Mouse (Mus musculus) heart, embryonic 11.5 days (tissue): Measurements from ENCODE around the gene Olfr1364. TPM values are rescaled to one million over a fixed set of nuclear protein-coding genes. Genes with fewer than 3 reads are reported as not detected.
A peak's percentile ranks its signal among the peaks of the same experiment; 100 is the strongest.

ENCODE experiments used
- ATAC-seq: fragments of 200-750 bp; cut with Nextera tagmentation; replicated peaks from 2 replicates; pipeline ENCODE4 v1.8.0; 2017; ENCODE audit warnings: moderate library complexity; ENCODE audit not compliant: insufficient number of reproducible peaks, low FRiP score, low TSS enrichment
- H3K27ac ChIP-seq: fragments of 300-500 bp; sonication (generic); 2 replicates; pipeline ENCODE4 v1.5.1; 2014; ENCODE audit warnings: mild to moderate bottlenecking, low read depth, low read length
- H3K27me3 ChIP-seq: fragments of 300-500 bp; sonication (generic); 2 replicates; pipeline ENCODE4 v1.6.1; 2014; ENCODE audit warnings: mild to moderate bottlenecking, low read length, mixed read lengths; ENCODE audit not compliant: control insufficient read depth, insufficient read depth
- H3K36me3 ChIP-seq: fragments of 300-500 bp; sonication (generic); 2 replicates; pipeline ENCODE4 v1.6.1; 2014; ENCODE audit warnings: mild to moderate bottlenecking, low read length, moderate library complexity, mixed read lengths; ENCODE audit not compliant: control insufficient read depth, insufficient read depth
- H3K4me1 ChIP-seq: fragments of 300-500 bp; sonication (generic); 2 replicates; pipeline ENCODE4 v1.6.1; 2014; ENCODE audit warnings: low read length; ENCODE audit not compliant: control insufficient read depth, insufficient read depth
- H3K4me2 ChIP-seq: fragments of 300-500 bp; sonication (generic); 2 replicates; pipeline ENCODE4 v1.6.1; 2014; ENCODE audit warnings: mild to moderate bottlenecking, moderate library complexity
- H3K4me3 ChIP-seq: fragments of 300-500 bp; sonication (generic); 2 replicates; pipeline ENCODE4 v1.5.1; 2014; ENCODE audit warnings: low read depth, low read length
- H3K9ac ChIP-seq: fragments of 300-500 bp; sonication (generic); 2 replicates; pipeline ENCODE4 v1.6.1; 2014; ENCODE audit warnings: mild to moderate bottlenecking, low read depth, low read length, moderate library complexity
- H3K9me3 ChIP-seq: fragments of 300-500 bp; sonication (generic); replicated peaks from 2 replicates; pipeline ENCODE4 v1.6.1; 2016; ENCODE audit warnings: low read length; ENCODE audit not compliant: control insufficient read depth
- WGBS: fragments of 180-500 bp; shearing (Covaris S2); extraction: QIAGEN DNeasy Blood & Tissue Kit; methylation state at CpG from one replicate; pipeline ENCODE4 v1.1.7; 2014; ENCODE audit not compliant: insufficient replicate concordance; 5-methylcytosine and 5-hydroxymethylcytosine counted together
- polyA plus RNA-seq: library from polyadenylated mRNA; unstranded; fragments of >200 nt; fragmentation: Nextera tagmentation; extraction: Ambion mirVana; gene quantifications from 2 replicates; pipeline ENCODE4 v1.2.1, GENCODE M21; 2014

The Olfr1364 gene
- not detected in 2 replicates for polyA plus RNA-seq

DNA sequence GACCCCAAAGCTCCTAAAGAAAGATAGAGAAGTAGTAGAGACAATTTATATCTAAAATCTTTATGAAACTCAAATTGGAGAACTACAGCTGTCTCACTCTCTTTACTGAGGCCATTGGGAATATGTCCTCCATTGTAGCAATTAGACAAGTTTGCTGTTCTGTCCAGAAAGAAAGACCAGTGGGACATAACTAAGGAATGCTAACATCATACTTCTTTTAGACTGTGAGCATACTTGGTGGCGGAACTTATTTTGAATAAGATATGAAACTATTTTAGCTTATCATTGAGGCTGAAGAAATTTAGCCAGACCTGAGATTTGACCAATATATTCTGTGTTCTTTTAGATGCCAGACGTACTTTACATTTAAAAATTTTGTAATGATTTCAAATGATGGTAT is at the start of gene Olfr1364:
Gene Olfr1364, minus strand, starts transcription at position 101 of the 400 bp plus-strand sequence.
- Histone ChIP-seq H3K27ac (no peak within 1 kb of the TSS), H3K9ac (no peak within 1 kb of the TSS), H3K27me3 (no peaks in the 10 kb centered on the region), H3K4me3 (no peak within 1 kb of the TSS), H3K4me2 (no peak within 1 kb of the TSS), H3K9me3 (no peaks in the 10 kb centered on the region), H3K36me3 (no peaks in the 10 kb centered on the region), H3K4me1 (no peaks in the 10 kb centered on the region)
- whole genome bisulfite sequencing, result 76% methylated on average over 2 of the region's 2 CpGs
- ATAC-seq, result no peak

DNA sequence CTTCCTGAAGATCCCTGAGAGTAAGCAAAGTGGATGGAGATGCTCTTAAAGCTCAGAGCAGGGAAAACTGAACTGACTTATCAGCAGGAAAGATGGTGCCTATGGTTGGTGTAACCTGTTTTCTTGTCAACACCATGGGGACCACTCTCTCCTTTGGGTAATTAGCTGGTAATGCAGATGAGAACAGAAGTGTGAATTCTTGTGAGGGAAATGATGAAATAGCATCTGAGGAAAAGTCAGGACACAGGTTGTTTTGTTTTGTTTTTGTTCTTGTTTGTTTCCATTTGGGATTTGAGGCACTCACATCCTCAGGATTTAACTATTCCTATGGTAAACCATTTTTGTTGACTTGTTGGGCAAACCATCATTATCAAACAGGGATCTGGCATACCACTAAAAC is 32.4 kb upstream of the Olfr1364 start, which contains the start of gene Olfr1362:
Gene Olfr1362, minus strand, starts transcription at position 101 of the 400 bp plus-strand sequence.
- ATAC-seq, result no peak
- no peaks in the 10 kb centered on the region for H3K4me1 ChIP-seq
- H3K36me3 ChIP-seq, result no peaks in the 10 kb centered on the region
- H3K9me3 ChIP-seq, result no peaks in the 10 kb centered on the region
- H3K4me3 ChIP-seq, result no peak within 1 kb of the TSS
- H3K4me2 ChIP-seq, result no peak within 1 kb of the TSS
- no peaks in the 10 kb centered on the region for H3K27me3 ChIP-seq
- no peak within 1 kb of the TSS for H3K27ac ChIP-seq
- no peak within 1 kb of the TSS for H3K9ac ChIP-seq

DNA sequence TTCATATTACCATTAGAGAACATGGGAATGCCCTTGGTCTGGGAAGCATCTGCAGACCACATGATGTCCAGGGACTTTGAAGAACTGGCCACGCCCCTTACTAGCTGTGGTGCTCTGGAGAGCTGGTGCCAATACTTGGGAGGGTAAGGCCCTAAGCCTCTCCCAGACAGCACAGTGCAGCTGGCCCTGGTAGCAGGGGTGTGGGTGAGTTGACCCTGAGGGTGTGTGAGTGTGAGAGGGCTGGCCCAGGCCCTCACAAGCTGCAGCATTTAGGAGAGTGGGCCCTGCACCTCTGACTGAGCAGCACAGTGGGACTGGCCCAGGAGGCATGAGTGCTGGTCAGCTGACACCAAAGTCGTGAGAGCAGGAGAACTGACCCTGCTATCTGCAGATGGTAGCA is 10.1 kb upstream of the Olfr1364 start:
- H3K36me3 ChIP-seq, result no peaks in the 10 kb centered on the region
- no peak overlapping the region for H3K4me3 ChIP-seq
- no peaks in the 10 kb centered on the region for H3K27me3 ChIP-seq
- no peak overlapping the region for H3K9ac ChIP-seq
- H3K4me1 ChIP-seq, result no peaks in the 10 kb centered on the region
- no peak overlapping the region for H3K4me2 ChIP-seq
- no peak overlapping the region for H3K27ac ChIP-seq
- ATAC-seq, result 0 out of 2 replicates have a peak, but pooled peaks have one; percentile 31
- no peaks in the 10 kb centered on the region for H3K9me3 ChIP-seq
- 45% methylated on average over 2 of the region's 2 CpGs for WGBS

DNA sequence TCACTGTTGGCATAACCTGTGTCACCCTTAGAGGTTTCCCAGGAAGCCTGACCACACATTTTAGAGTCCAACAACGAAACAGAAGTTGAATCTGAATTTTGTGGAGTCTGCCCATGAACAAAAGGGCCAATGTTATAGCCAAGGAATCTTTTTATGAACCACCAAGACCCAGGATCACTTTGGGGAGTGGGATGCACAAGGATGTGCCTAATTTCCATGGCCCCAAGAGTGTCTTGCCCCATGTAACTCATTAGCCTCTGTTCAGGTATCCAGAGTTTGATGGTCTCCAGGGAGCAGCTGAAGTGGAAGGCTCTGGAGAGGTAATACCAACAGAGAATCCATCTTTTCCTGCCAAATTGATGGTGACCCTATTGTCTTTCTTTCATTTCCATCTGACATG is 21.8 kb downstream of the Olfr1364 start, which contains the start of gene Olfr1535:
Gene Olfr1535, minus strand, starts transcription at position 101 of the 400 bp plus-strand sequence.
- Histone ChIP-seq H3K27me3 (no peaks in the 10 kb centered on the region), H3K4me1 (no peaks in the 10 kb centered on the region), H3K4me2 (no peak within 1 kb of the TSS), H3K9me3 (no peaks in the 10 kb centered on the region), H3K27ac (no peak within 1 kb of the TSS), H3K9ac (no peak within 1 kb of the TSS), H3K4me3 (no peak within 1 kb of the TSS), H3K36me3 (no peaks in the 10 kb centered on the region)
- 61% methylated on average over 1 of the region's 1 CpGs for WGBS
- ATAC-seq, result no peak

DNA sequence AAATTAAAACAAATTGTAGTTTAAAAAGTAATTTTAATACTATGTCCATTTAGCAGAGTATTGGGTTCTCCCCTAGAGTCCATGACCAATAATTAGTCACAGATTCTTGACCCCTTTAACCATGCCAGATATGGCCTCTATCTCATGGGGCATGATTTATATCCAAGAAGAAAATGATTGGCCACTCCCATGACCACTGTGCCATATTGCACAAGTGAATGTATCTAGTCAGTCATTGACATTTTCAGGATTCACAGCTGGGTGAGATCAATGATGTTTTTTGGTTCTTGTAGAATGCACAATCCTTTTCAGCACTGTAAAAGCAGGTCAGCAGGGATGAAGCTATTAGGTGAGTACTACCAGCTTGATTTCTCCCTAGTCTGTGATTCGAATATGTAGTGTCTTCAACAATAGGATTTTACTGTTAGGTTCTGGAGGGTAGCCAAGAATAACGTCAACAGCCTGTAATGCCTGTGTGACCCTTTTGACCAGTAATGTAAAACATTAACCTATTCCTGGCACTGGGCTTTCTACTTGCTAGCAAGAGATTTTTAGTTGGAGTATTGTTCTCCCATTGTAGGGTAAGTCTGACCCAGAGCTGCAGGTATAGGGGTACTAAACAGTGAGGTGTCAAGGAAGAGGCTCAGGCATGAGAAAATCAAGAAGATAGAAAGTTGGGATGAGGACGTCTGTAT is 31.0 kb downstream of the Olfr1364 start:
- Histone ChIP-seq H3K27me3 (no peaks in the 10 kb centered on the region), H3K4me3 (no peak overlapping the region), H3K9me3 (no peaks in the 10 kb centered on the region), H3K27ac (no peak overlapping the region), H3K4me1 (no peaks in the 10 kb centered on the region), H3K36me3 (no peaks in the 10 kb centered on the region), H3K4me2 (no peak overlapping the region), H3K9ac (no peak overlapping the region)
- 43% methylated on average over 3 of the region's 3 CpGs for WGBS
- ATAC-seq, result no peak

DNA sequence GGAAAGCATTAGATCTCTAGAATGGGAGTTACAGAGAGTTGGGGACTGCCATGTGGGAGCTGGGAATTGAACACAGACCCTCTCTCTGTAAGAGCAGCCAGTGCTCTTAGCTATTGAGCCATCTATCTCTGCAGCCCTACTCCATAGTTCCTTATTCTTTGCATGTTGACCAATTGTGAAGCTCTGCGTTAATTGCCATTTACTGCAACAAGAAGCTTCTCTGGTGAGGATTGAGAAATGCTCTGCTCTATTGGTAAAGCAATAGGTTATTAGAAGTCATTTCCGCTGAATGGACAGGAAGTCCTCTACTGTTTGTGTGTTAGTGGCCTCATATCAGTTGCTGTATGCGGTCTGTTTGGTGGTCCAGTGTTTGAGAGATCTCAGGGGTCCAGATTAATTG is 32.1 kb downstream of the Olfr1364 start:
- Histone ChIP-seq H3K4me2 (no peak overlapping the region), H3K4me1 (no peaks in the 10 kb centered on the region), H3K27me3 (no peaks in the 10 kb centered on the region), H3K36me3 (no peaks in the 10 kb centered on the region), H3K9me3 (no peaks in the 10 kb centered on the region), H3K9ac (no peak overlapping the region), H3K4me3 (no peak overlapping the region), H3K27ac (no peak overlapping the region)
- 79% methylated on average over 3 of the region's 3 CpGs for WGBS
- no peak for ATAC-seq

DNA sequence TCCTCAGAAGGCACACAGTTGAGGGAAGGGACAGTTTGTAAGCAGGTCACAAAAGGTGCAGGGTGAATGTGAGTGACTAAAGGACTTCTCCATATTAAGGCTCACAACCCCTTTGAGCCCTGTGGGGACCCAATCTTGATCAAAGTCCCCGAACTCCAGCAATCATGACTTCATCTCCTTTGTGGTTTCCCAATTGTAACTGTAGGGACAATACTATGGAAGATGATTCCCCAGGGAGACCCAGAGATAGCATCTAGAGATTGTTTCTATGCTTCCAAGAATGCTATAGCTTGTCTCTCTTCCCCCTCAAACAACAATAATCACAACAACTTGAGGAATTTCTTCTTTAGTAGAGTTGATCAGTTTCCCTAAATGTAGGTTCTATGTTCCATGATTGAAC is 38.9 kb downstream of the Olfr1364 start, which contains the start of gene Olfr1366:
Gene Olfr1366, minus strand, starts transcription at position 101 of the 400 bp plus-strand sequence.
- Histone ChIP-seq H3K4me3 (no peak within 1 kb of the TSS), H3K4me2 (no peak within 1 kb of the TSS), H3K36me3 (no peaks in the 10 kb centered on the region), H3K27ac (no peak within 1 kb of the TSS), H3K4me1 (no peaks in the 10 kb centered on the region), H3K9ac (no peak within 1 kb of the TSS), H3K9me3 (no peaks in the 10 kb centered on the region), H3K27me3 (no peaks in the 10 kb centered on the region)
- ATAC-seq, result no peak
- WGBS, result 67% methylated on average over 1 of the region's 1 CpGs

DNA sequence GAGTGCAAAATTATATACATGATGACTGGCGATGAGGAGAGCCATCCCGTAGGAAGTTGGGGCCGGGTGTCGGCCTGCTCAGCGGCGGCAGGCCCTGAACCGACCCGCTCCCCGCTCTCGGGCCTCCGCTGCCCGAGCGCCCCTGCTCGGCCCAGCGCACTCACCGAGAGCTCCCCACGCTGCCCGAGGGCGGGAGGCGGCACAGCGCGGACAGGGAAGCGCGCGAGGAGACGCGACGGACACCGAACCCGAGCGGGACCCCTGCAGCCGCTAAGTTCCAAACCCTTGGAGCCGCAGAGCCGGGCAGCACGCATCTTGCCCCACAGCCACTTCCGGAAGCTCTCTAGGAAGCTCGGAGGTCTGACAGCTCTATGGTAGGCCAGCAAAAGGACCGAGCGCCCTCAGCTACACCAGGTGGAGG is 50.8 kb downstream of the Olfr1364 start, which contains the start of gene Zkscan8:
Gene Zkscan8, minus strand, starts transcription at position 340 of the 421 bp plus-strand sequence.
- Histone ChIP-seq H3K4me3 (peak within 1 kb of the TSS; percentile 94), H3K4me1 (peaks cover 4% of the 10 kb centered on the region), H3K27me3 (no peaks in the 10 kb centered on the region), H3K4me2 (peak within 1 kb of the TSS; percentile 76), H3K36me3 (peaks cover 10% of the 10 kb centered on the region; the same call in 1 of the 2 replicates), H3K27ac (peak within 1 kb of the TSS; percentile 94), H3K9me3 (no peaks in the 10 kb centered on the region), H3K9ac (peak within 1 kb of the TSS; percentile 99)
- 0% methylated on average over 39 of the region's 39 CpGs for WGBS
- peak; percentile 87 for ATAC-seq

DNA sequence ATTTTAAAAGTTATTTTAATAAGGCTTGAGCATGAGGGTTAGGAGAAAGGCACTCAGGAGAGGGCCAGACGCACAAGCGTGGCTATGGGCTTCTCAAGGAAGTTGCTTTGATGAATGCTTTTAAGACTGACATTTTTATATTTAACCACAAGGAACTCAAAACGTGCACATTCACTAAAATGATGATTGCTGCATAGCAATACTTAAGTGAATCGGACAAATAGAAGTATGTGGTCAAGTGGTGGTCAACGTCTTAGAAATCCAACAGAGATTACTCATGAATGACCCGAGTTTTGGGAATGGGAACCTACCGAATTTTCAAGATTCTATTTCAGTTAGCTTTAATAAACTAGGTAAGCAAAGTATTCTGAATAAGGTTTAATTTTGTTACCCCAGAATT is 51.4 kb downstream of the Olfr1364 start:
- 48% methylated on average over 7 of the region's 7 CpGs for WGBS
- Histone ChIP-seq H3K27ac (no peak overlapping the region), H3K36me3 (peaks cover 12% of the 10 kb centered on the region; the same call in 1 of the 2 replicates), H3K4me3 (peak overlapping the region; percentile 94), H3K9me3 (no peaks in the 10 kb centered on the region), H3K4me1 (peaks cover 4% of the 10 kb centered on the region), H3K9ac (no peak overlapping the region), H3K4me2 (peak overlapping the region; percentile 76), H3K27me3 (no peaks in the 10 kb centered on the region)
- ATAC-seq, result no peak
